Mouse (Mus musculus) right cerebral cortex, adult 18-20 months (tissue): ENCODE results near the gene Olfr998.
"Not testable (repeated sequence)": the region's sequence is repeated elsewhere in the genome, so short reads cannot be mapped to it uniquely, and the experiment has no call there.

ENCODE experiments used
- DNase-seq: peaks from one replicate; pipeline ENCODE4 v3.0.0; 2022; ENCODE audit warnings: mixed read lengths

Olfr998 gene

GRCm38 (mm10) chr2:85588648-85589047 lies at the start of gene Olfr998:
Gene Olfr998 (plus strand): TSS chr2:85588948.
- DNase-seq, result not testable (repeated sequence)

- no peak for DNase-seq
Observed at GRCm38 (mm10) chr2:85554806-85555205, 33.9 kb upstream of the Olfr998 start.

GRCm38 (mm10) chr2:85560226-85560625 lies 28.5 kb upstream of the Olfr998 start:
- no peak for DNase-seq

- peak; percentile 36 for DNase-seq
Observed at GRCm38 (mm10) chr2:85561187-85561586, 27.6 kb upstream of the Olfr998 start.

- DNase-seq, result no peak
Observed at GRCm38 (mm10) chr2:85578915-85579314, 9.8 kb upstream of the Olfr998 start, which contains the start of gene Olfr996. Gene Olfr996 (plus strand): TSS chr2:85579215.

- DNase-seq, result no peak
Observed at GRCm38 (mm10) chr2:85611803-85612202, 23.1 kb downstream of the Olfr998 start, which contains the start of gene Olfr1000. Gene Olfr1000 (minus strand): TSS chr2:85611903.
